Mouse (Mus musculus) cortical plate, adult 2 months (tissue): Measurements from ENCODE around the gene Neb.

Source experiments
- CTCF ChIP-seq: fragments of 200-500 bp; IDR thresholded peaks from 2 replicates; pipeline ENCODE4 v1.5.1; 2011; ENCODE audit warnings: mild to moderate bottlenecking, control low read depth, low read length; ENCODE audit not compliant: insufficient read depth; ENCODE audit errors: extremely low read depth
- POLR2A ChIP-seq: fragments of 200-500 bp; IDR thresholded peaks from 2 replicates; pipeline ENCODE4 v1.6.1; 2011; ENCODE audit warnings: mild to moderate bottlenecking, low read length, control low read depth; ENCODE audit not compliant: insufficient read depth; ENCODE audit errors: extremely low read depth

DNA sequence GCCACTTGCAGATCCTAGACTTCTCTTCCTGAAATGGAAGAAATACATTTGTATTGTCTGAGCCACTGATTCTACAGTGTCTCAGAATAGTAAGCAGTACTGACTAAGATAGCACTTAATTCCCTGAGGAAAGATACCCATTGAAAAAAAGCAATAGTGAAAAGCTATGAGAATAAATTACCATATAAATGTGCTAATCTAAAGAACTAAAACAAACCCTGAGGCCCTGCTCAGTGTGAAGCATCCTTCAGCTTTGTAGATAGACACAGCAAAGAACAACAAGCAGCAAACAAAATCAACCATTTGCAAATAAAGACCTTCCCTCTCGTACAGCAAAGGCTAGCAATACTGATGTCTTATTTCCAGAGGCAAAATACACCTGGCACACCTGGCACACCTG lies 18.6 kb downstream of the Neb start:
- no peak for TF ChIP-seq POLR2A
- no peak for TF ChIP-seq CTCF
